Mouse (Mus musculus): Measurements from ENCODE around the gene Rab2b. TPM values are rescaled to one million over a fixed set of nuclear protein-coding genes. Genes with fewer than 3 reads are reported as not detected.

Rab2b gene
- polyA plus RNA-seq, 1 experiment from 2014 or later = 19.8 TPM

GRCm38 (mm10) chr14:52272781-52273180 lies 6.6 kb downstream of the Rab2b start:
- Histone ChIP-seq H3K9me3 (ENCODE audit: low read depth, low read length) (no peaks in the 10 kb centered on the region), H3K27ac (ENCODE audit: low read depth) (no peak overlapping the region), H3K4me3 (ENCODE audit: low read depth, low read length) (no peak overlapping the region), H3K36me3 (ENCODE audit: insufficient read depth) (peaks cover 14% of the 10 kb centered on the region; the same call in 1 of the 2 replicates), H3K9ac (no peak overlapping the region), H3K4me1 (ENCODE audit: insufficient read depth) (no peaks in the 10 kb centered on the region), H3K27me3 (ENCODE audit: insufficient read depth, low read length) (no peaks in the 10 kb centered on the region), H3K4me2 (no peak overlapping the region)
- ATAC-seq (ENCODE audit: insufficient read depth) (no peak), DNase-seq (no peak)
- WGBS = 61% methylated on average over 3 of the region's 3 CpGs
- no peak for TF ChIP-seq CTCF (IDR thresholded peaks at IDR 0.05; ENCODE audit: low read depth)

- no peaks in the 10 kb centered on the region for H3K9me3 ChIP-seq (ENCODE audit: low read depth, low read length)
- H3K9ac ChIP-seq = peak within 1 kb of the TSS; percentile 79
- H3K27ac ChIP-seq (ENCODE audit: low read depth) = peak within 1 kb of the TSS; percentile 92
- no peaks in the 10 kb centered on the region for H3K27me3 ChIP-seq (ENCODE audit: insufficient read depth, low read length)
- DNase-seq (peak; percentile 98), ATAC-seq (ENCODE audit: insufficient read depth) (peak; percentile 100)
- H3K4me3 ChIP-seq (ENCODE audit: low read depth, low read length) = peak within 1 kb of the TSS; percentile 72
- under 1% methylated on average over 54 of the region's 54 CpGs for WGBS
- H3K4me1 ChIP-seq (ENCODE audit: insufficient read depth) = peaks cover 4% of the 10 kb centered on the region; the same call in 1 of the 2 replicates
- peak; percentile 84 for TF ChIP-seq CTCF (IDR thresholded peaks at IDR 0.05; ENCODE audit: low read depth)
- H3K4me2 ChIP-seq = peak within 1 kb of the TSS; percentile 90
- H3K36me3 ChIP-seq (ENCODE audit: insufficient read depth) = 0 out of 2 replicates have a peak, but pooled peaks cover 7% of the 10 kb centered on the region
Measured at GRCm38 (mm10) chr14:52257484-52258213, 21.7 kb downstream of the Rab2b start, which contains the start of gene Chd8. TSS of gene Chd8 (minus strand) at chr14:52257780.

- no peak for ATAC-seq (ENCODE audit: insufficient read depth)
- TF ChIP-seq CTCF (IDR thresholded peaks at IDR 0.05; ENCODE audit: low read depth) = no peak
- peak; percentile 53 for DNase-seq
- no peaks in the 10 kb centered on the region for H3K36me3 ChIP-seq (ENCODE audit: insufficient read depth)
- peak overlapping the region; percentile 72 for H3K4me3 ChIP-seq (ENCODE audit: low read depth, low read length)
- 6% methylated on average over 18 of the region's 18 CpGs for WGBS
- peak overlapping the region; percentile 90 for H3K4me2 ChIP-seq
- H3K4me1 ChIP-seq (ENCODE audit: insufficient read depth) = peaks cover 4% of the 10 kb centered on the region; the same call in 1 of the 2 replicates
- H3K9me3 ChIP-seq (ENCODE audit: low read depth, low read length) = no peaks in the 10 kb centered on the region
- H3K9ac ChIP-seq = peak overlapping the region; percentile 79
- H3K27me3 ChIP-seq (ENCODE audit: insufficient read depth, low read length) = no peaks in the 10 kb centered on the region
- peak overlapping the region; percentile 92 for H3K27ac ChIP-seq (ENCODE audit: low read depth)
Measured at GRCm38 (mm10) chr14:52256311-52257175, 22.8 kb downstream of the Rab2b start.

DNA sequence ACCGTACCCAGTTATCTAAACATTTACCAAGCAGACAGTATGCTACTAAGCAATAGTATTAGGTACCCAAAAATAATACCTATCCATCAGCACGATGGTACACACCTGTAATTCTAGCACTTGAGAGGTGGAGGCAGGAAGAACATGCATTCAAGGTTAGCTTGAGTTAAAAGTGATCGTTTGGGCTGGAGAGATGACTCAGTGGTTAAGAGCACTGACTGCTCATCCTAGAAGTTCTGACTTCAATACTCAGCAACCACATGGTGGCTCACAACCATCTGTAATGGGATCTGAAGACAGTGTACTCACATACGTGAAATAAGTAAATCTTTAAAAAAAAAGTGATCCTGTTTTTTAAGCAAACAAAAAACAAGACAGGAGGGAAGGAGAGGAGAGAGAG lies 33.2 kb downstream of the Rab2b start:
- Histone ChIP-seq H3K27me3 (ENCODE audit: insufficient read depth, low read length) (no peaks in the 10 kb centered on the region), H3K9ac (no peak overlapping the region), H3K36me3 (ENCODE audit: insufficient read depth) (no peaks in the 10 kb centered on the region), H3K4me1 (ENCODE audit: insufficient read depth) (0 out of 2 replicates have a peak, but pooled peaks cover 3% of the 10 kb centered on the region), H3K4me3 (ENCODE audit: low read depth, low read length) (no peak overlapping the region), H3K27ac (ENCODE audit: low read depth) (no peak overlapping the region), H3K9me3 (ENCODE audit: low read depth, low read length) (no peaks in the 10 kb centered on the region), H3K4me2 (no peak overlapping the region)
- 72% methylated on average over 4 of the region's 4 CpGs for WGBS
- TF ChIP-seq CTCF (IDR thresholded peaks at IDR 0.05; ENCODE audit: low read depth) = no peak
- no peak for DNase-seq
- no peak for ATAC-seq (ENCODE audit: insufficient read depth)

- DNase-seq = no peak
- Histone ChIP-seq H3K9me3 (ENCODE audit: low read depth, low read length) (no peaks in the 10 kb centered on the region), H3K27me3 (ENCODE audit: insufficient read depth, low read length) (no peaks in the 10 kb centered on the region), H3K4me2 (peak overlapping the region; percentile 79), H3K9ac (peak overlapping the region; percentile 79), H3K27ac (ENCODE audit: low read depth) (peak overlapping the region; percentile 63; the same call in 1 of the 2 replicates), H3K4me1 (ENCODE audit: insufficient read depth) (0 out of 2 replicates have a peak, but pooled peaks cover 3% of the 10 kb centered on the region), H3K36me3 (ENCODE audit: insufficient read depth) (no peaks in the 10 kb centered on the region), H3K4me3 (ENCODE audit: low read depth, low read length) (peak overlapping the region; percentile 88)
- WGBS = 11% methylated on average over 7 of the region's 7 CpGs
- TF ChIP-seq CTCF (IDR thresholded peaks at IDR 0.05; ENCODE audit: low read depth) = no peak
- no peak; the same call in 1 of the 2 replicates for ATAC-seq (ENCODE audit: insufficient read depth)
Measured at GRCm38 (mm10) chr14:52244690-52245042, 34.7 kb downstream of the Rab2b start.

- Histone ChIP-seq H3K9ac (peak overlapping the region; percentile 79), H3K27ac (ENCODE audit: low read depth) (peak overlapping the region; percentile 63; the same call in 1 of the 2 replicates), H3K4me1 (ENCODE audit: insufficient read depth) (0 out of 2 replicates have a peak, but pooled peaks cover 3% of the 10 kb centered on the region), H3K4me3 (ENCODE audit: low read depth, low read length) (peak overlapping the region; percentile 88), H3K9me3 (ENCODE audit: low read depth, low read length) (no peaks in the 10 kb centered on the region), H3K4me2 (peak overlapping the region; percentile 79), H3K27me3 (ENCODE audit: insufficient read depth, low read length) (no peaks in the 10 kb centered on the region), H3K36me3 (ENCODE audit: insufficient read depth) (no peaks in the 10 kb centered on the region)
- 1% methylated on average over 32 of the region's 32 CpGs for WGBS
- TF ChIP-seq CTCF (IDR thresholded peaks at IDR 0.05; ENCODE audit: low read depth) = no peak
- DNase-seq (peak; percentile 99), ATAC-seq (ENCODE audit: insufficient read depth) (peak; percentile 100)
Measured at GRCm38 (mm10) chr14:52244041-52244689, 35.2 kb downstream of the Rab2b start.
